Mouse (Mus musculus) MEL (cell line): Measurements from ENCODE around the gene Rnf213. TPM values are rescaled to one million over a fixed set of nuclear protein-coding genes. Genes with fewer than 3 reads are reported as not detected.

ENCODE experiments used
- DNase-seq: peaks from one replicate; pipeline ENCODE4 v3.0.0; 2011; ENCODE audit warnings: low read depth, low spot score
- H3K27ac ChIP-seq: 2 replicates; pipeline ENCODE4 v1.5.1; 2012; ENCODE audit warnings: low read depth, mild to moderate bottlenecking, control low read depth, low read length, moderate library complexity; ENCODE audit not compliant: control insufficient read depth
- H3K27me3 ChIP-seq, 2 experiments: fragments of 150-350 bp in 1 of 2; sonication (generic) in 1 of 2; 2 replicates each; pipeline ENCODE4 v1.6.1; 2012; ENCODE audit warnings: low read length in 2 of 2, mild to moderate bottlenecking in 2 of 2, improper control_type of control experiment in 1 of 2, moderate library complexity in 1 of 2; ENCODE audit not compliant: insufficient read depth in 2 of 2, control insufficient read depth in 1 of 2
- H3K36me3 ChIP-seq, 2 experiments: 2 replicates each; pipeline ENCODE4 v1.6.1; 2012 to 2014; ENCODE audit warnings: low read length in 2 of 2, improper control_type of control experiment in 1 of 2, inconsistent platforms in 1 of 2, mild to moderate bottlenecking in 1 of 2; ENCODE audit not compliant: insufficient read depth in 2 of 2, control insufficient read depth in 1 of 2
- H3K4me1 ChIP-seq, 2 experiments: fragments of 150-350 bp in 1 of 2; sonication (generic) in 1 of 2; 2 replicates each; pipeline ENCODE4 v1.6.1; 2012; ENCODE audit warnings: low read length in 2 of 2, improper control_type of control experiment in 1 of 2, mild to moderate bottlenecking in 1 of 2; ENCODE audit not compliant: insufficient read depth in 2 of 2, control insufficient read depth in 1 of 2
- H3K4me3 ChIP-seq, 2 experiments: fragments of 150-350 bp in 1 of 2; sonication (generic) in 1 of 2; 2 replicates each; pipeline ENCODE4 v1.5.1; 2012; ENCODE audit warnings: low read depth in 2 of 2, low read length in 2 of 2, mild to moderate bottlenecking in 2 of 2, moderate library complexity in 2 of 2, control low read depth in 1 of 2, improper control_type of control experiment in 1 of 2; ENCODE audit not compliant: control insufficient read depth in 1 of 2, insufficient read depth in 1 of 2
- H3K79me2 ChIP-seq: 2 replicates; pipeline ENCODE4 v1.6.1; 2012; ENCODE audit warnings: mild to moderate bottlenecking, low read length, moderate library complexity; ENCODE audit not compliant: control insufficient read depth, poor library complexity, insufficient read depth
- H3K9ac ChIP-seq: 2 replicates; pipeline ENCODE4 v1.6.1; 2012; ENCODE audit warnings: low read depth, mild to moderate bottlenecking, control low read depth, low read length, moderate library complexity; ENCODE audit not compliant: control insufficient read depth, poor library complexity, severe bottlenecking
- H3K9me3 ChIP-seq: fragments of 150-350 bp; sonication (generic); replicated peaks from 2 replicates; pipeline ENCODE4 v1.6.1; 2012; ENCODE audit warnings: mild to moderate bottlenecking, low read length, improper control_type of control experiment, moderate library complexity; ENCODE audit not compliant: insufficient read depth
- CHD1 ChIP-seq: IDR thresholded peaks from 2 replicates; pipeline ENCODE4 v1.6.1; 2012; ENCODE audit warnings: low read depth, mild to moderate bottlenecking, inconsistent platforms, low read length, improper control_type of control experiment
- CTCF ChIP-seq, 3 experiments: IDR thresholded peaks in 2 of 3; conservative IDR thresholded peaks in 1 of 3; 2 replicates each; pipeline ENCODE4 v1.5.1; 2011 to 2012; ENCODE audit warnings: low read length in 3 of 3, low read depth in 2 of 3, mild to moderate bottlenecking in 2 of 3, improper control_type of control experiment in 1 of 3, inconsistent platforms in 1 of 3, mixed read lengths in 1 of 3, moderate library complexity in 1 of 3; ENCODE audit not compliant: control insufficient read depth in 1 of 3, insufficient read depth in 1 of 3, poor library complexity in 1 of 3, severe bottlenecking in 1 of 3
- EP300 ChIP-seq, 2 experiments: IDR thresholded peaks; 2 replicates each; pipeline ENCODE4 v1.6.1; 2011; ENCODE audit warnings: improper control_type of control experiment in 2 of 2, low read length in 2 of 2, low read depth in 1 of 2, mild to moderate bottlenecking in 1 of 2
- ETS1 ChIP-seq: IDR thresholded peaks from 2 replicates; pipeline ENCODE4 v1.6.1; 2012; ENCODE audit warnings: low read depth, mild to moderate bottlenecking, inconsistent platforms, low read length, improper control_type of control experiment, moderate library complexity
- GABPA ChIP-seq: IDR thresholded peaks from 2 replicates; pipeline ENCODE4 v1.6.1; 2012; ENCODE audit warnings: low read depth, mild to moderate bottlenecking, inconsistent platforms, low read length, improper control_type of control experiment, moderate library complexity
- GATA1 ChIP-seq: IDR thresholded peaks from 2 replicates; pipeline ENCODE4 v1.6.1; 2011; ENCODE audit warnings: low read depth, low read length, improper control_type of control experiment
- JUND ChIP-seq: IDR thresholded peaks from 2 replicates; pipeline ENCODE4 v1.6.1; 2011; ENCODE audit warnings: low read depth, mild to moderate bottlenecking, improper control_type of control experiment, low read length
- KAT2A ChIP-seq: conservative IDR thresholded peaks from 2 replicates; pipeline ENCODE4 v1.6.1; 2012; ENCODE audit warnings: low read depth, low read length, improper control_type of control experiment, inconsistent platforms
- MAFK ChIP-seq: IDR thresholded peaks from 2 replicates; pipeline ENCODE4 v1.6.1; 2011; ENCODE audit warnings: low read depth, mild to moderate bottlenecking, low read length, improper control_type of control experiment, borderline replicate concordance
- MEF2A ChIP-seq: IDR thresholded peaks from 2 replicates; pipeline ENCODE4 v1.6.1; 2014; ENCODE audit warnings: low read depth, mild to moderate bottlenecking, inconsistent platforms, low read length, improper control_type of control experiment; ENCODE audit not compliant: poor library complexity, insufficient replicate concordance, severe bottlenecking; ENCODE audit errors: extremely low read depth
- MXI1 ChIP-seq: IDR thresholded peaks from 2 replicates; pipeline ENCODE4 v1.6.1; 2011; ENCODE audit warnings: mild to moderate bottlenecking, low read depth, low read length, improper control_type of control experiment
- MYB ChIP-seq: IDR thresholded peaks from 2 replicates; pipeline ENCODE4 v1.6.1; 2011; ENCODE audit warnings: mild to moderate bottlenecking, low read depth, low read length, improper control_type of control experiment
- MYC ChIP-seq: IDR thresholded peaks from 2 replicates; pipeline ENCODE4 v1.6.1; 2011; ENCODE audit warnings: low read depth, mild to moderate bottlenecking, low read length, improper control_type of control experiment, moderate library complexity
- NELFE ChIP-seq: IDR thresholded peaks from 2 replicates; pipeline ENCODE4 v1.6.1; 2011; ENCODE audit warnings: low read depth, low read length, improper control_type of control experiment
- POLR2A ChIP-seq, 2 experiments: IDR thresholded peaks; 2 replicates each; pipeline ENCODE4 v1.6.1; 2011 to 2012; ENCODE audit warnings: low read length in 2 of 2, mild to moderate bottlenecking in 2 of 2, control low read depth in 1 of 2, improper control_type of control experiment in 1 of 2, low read depth in 1 of 2, moderate library complexity in 1 of 2; ENCODE audit not compliant: control insufficient read depth in 1 of 2, insufficient read depth in 1 of 2, poor library complexity in 1 of 2
- POLR2AphosphoS2 ChIP-seq: IDR thresholded peaks from 2 replicates; pipeline ENCODE4 v1.6.1; 2011; ENCODE audit warnings: low read length, improper control_type of control experiment
- POLR2AphosphoS5 ChIP-seq: IDR thresholded peaks from 2 replicates; pipeline ENCODE4 v1.6.1; 2012; ENCODE audit warnings: low read depth, borderline replicate concordance, mild to moderate bottlenecking, inconsistent platforms, low read length, moderate library complexity, mixed read lengths
- RAD21 ChIP-seq: IDR thresholded peaks from 2 replicates; pipeline ENCODE4 v1.6.1; 2011; ENCODE audit warnings: mild to moderate bottlenecking, low read depth, low read length, improper control_type of control experiment
- RCOR1 ChIP-seq: IDR thresholded peaks from 2 replicates; pipeline ENCODE4 v1.6.1; 2012; ENCODE audit warnings: low read depth, mild to moderate bottlenecking, inconsistent platforms, low read length, improper control_type of control experiment
- SMC3 ChIP-seq: IDR thresholded peaks from 2 replicates; pipeline ENCODE4 v1.6.1; 2011; ENCODE audit warnings: low read depth, low read length, improper control_type of control experiment
- UBTF ChIP-seq: IDR thresholded peaks from 2 replicates; pipeline ENCODE4 v1.6.1; 2012; ENCODE audit warnings: low read depth, mild to moderate bottlenecking, inconsistent platforms, low read length, improper control_type of control experiment, moderate library complexity, borderline replicate concordance; ENCODE audit not compliant: insufficient read depth
- USF2 ChIP-seq, 2 experiments: IDR thresholded peaks; 2 replicates each; pipeline ENCODE4 v1.6.1; 2011 to 2012; ENCODE audit warnings: improper control_type of control experiment in 2 of 2, low read length in 2 of 2, borderline replicate concordance in 1 of 2, inconsistent platforms in 1 of 2, low read depth in 1 of 2, mild to moderate bottlenecking in 1 of 2; ENCODE audit not compliant: insufficient read depth in 1 of 2
- ZKSCAN1 ChIP-seq: IDR thresholded peaks from 2 replicates; pipeline ENCODE4 v1.6.1; 2012; ENCODE audit warnings: low read depth, mild to moderate bottlenecking, inconsistent platforms, low read length, improper control_type of control experiment, moderate library complexity
- ZNF384 ChIP-seq: IDR thresholded peaks from 2 replicates; pipeline ENCODE4 v1.6.1; 2012; ENCODE audit warnings: low read depth, mild to moderate bottlenecking, inconsistent platforms, low read length, improper control_type of control experiment
- polyA plus RNA-seq, 2 experiments: library from polyadenylated mRNA; stranded (reverse) in 1 of 2; unstranded in 1 of 2; fragments of >175 nt in 1 of 2; fragments of >200 nt in 1 of 2; gene quantifications; 2 replicates each; pipeline versions ENCODE4 v1.2.1 to v1.2.4; 2012; ENCODE audit warnings: low replicate concordance in 2 of 2, low read depth in 1 of 2; ENCODE audit not compliant: insufficient read length in 2 of 2, insufficient read depth in 1 of 2, missing spikeins in 1 of 2
- total RNA-seq: library from RNA; depleted of rRNA; stranded (reverse); fragments of 300-350 nt; gene quantifications from 2 replicates; pipeline ENCODE4 v1.2.3, GENCODE M21; 2012

Rnf213 gene
- total and polyA plus RNA-seq, 3 experiments: 10.7 to 11.6 TPM; not detected in 1

- no peak for DNase-seq
- Histone ChIP-seq H3K9ac (no peak overlapping the region), H3K27me3 (peaks cover 14 to 15% of the 10 kb centered on the region in 2 experiments), H3K79me2 (no peaks in the 10 kb centered on the region), H3K9me3 (no peaks in the 10 kb centered on the region), H3K4me3 (no peak overlapping the region), H3K27ac (no peak overlapping the region), H3K36me3 (peaks cover 0 to 4% of the 10 kb centered on the region in 2 experiments; a peak in 1 of 4 replicates), H3K4me1 (peaks cover 0 to 8% of the 10 kb centered on the region in 2 experiments; a peak in 2 of 4 replicates)
- TF ChIP-seq MAFK: no peak
- TF ChIP-seq GATA1: no peak
- no peak for TF ChIP-seq SMC3
- TF ChIP-seq ETS1: no peak
- no peak for TF ChIP-seq UBTF
- TF ChIP-seq MXI1: no peak
- no peak for TF ChIP-seq JUND
- no peak for TF ChIP-seq CHD1
- TF ChIP-seq MEF2A: no peak
- TF ChIP-seq RCOR1: no peak
- no peak for TF ChIP-seq POLR2AphosphoS2
- TF ChIP-seq NELFE: no peak
- no peak for TF ChIP-seq CTCF (IDR thresholded peaks at IDR 0.05 in 2 of 3, conservative IDR thresholded peaks at IDR 0.05 in 1 of 3; ENCODE audit: control insufficient read depth in 1 of 3, insufficient read depth in 1 of 3, low read depth in 2 of 3, low read length in 3 of 3, poor library complexity in 1 of 3, severe bottlenecking in 1 of 3)
- TF ChIP-seq POLR2AphosphoS5: no peak
- TF ChIP-seq USF2 (IDR thresholded peaks at IDR 0.05; ENCODE audit: borderline replicate concordance in 1 of 2, insufficient read depth in 1 of 2, low read depth in 1 of 2, low read length in 2 of 2): no peak
- no peak for TF ChIP-seq ZKSCAN1
- TF ChIP-seq KAT2A: no peak
- TF ChIP-seq EP300 (IDR thresholded peaks at IDR 0.05; ENCODE audit: low read depth in 1 of 2, low read length in 2 of 2): no peak
- no peak for TF ChIP-seq RAD21
These were observed 127.8 kb downstream of the Rnf213 start for GRCm38 (mm10) chr11:119520713-119521063.

- no peak for DNase-seq
- H3K4me1 ChIP-seq: peaks cover 0 to 8% of the 10 kb centered on the region in 2 experiments; a peak in 2 of 4 replicates
- peaks cover 0 to 4% of the 10 kb centered on the region in 2 experiments; a peak in 1 of 4 replicates for H3K36me3 ChIP-seq
- H3K9ac ChIP-seq: no peak overlapping the region
- TF ChIP-seq NELFE (no peak), MYB (no peak), ZKSCAN1 (no peak), MYC (no peak), GATA1 (no peak), GABPA (no peak), JUND (no peak), ZNF384 (no peak), POLR2A (IDR thresholded peaks at IDR 0.05; ENCODE audit: control insufficient read depth in 1 of 2, insufficient read depth in 1 of 2, low read depth in 1 of 2, low read length in 2 of 2, poor library complexity in 1 of 2) (no peak)
- peaks cover 14 to 15% of the 10 kb centered on the region in 2 experiments for H3K27me3 ChIP-seq
- H3K79me2 ChIP-seq: no peaks in the 10 kb centered on the region
- no peak overlapping the region for H3K27ac ChIP-seq
- H3K4me3 ChIP-seq: no peak overlapping the region
- no peaks in the 10 kb centered on the region for H3K9me3 ChIP-seq
These were observed 129.2 kb downstream of the Rnf213 start for GRCm38 (mm10) chr11:119521920-119522710.
